Mouse (Mus musculus) hindbrain, embryonic 10.5 days (tissue): ENCODE data around the gene Ccdc63. TPM values are rescaled to one million over a fixed set of nuclear protein-coding genes. Genes with fewer than 3 reads are reported as not detected.
"Not testable (repeated sequence)": the region's sequence is repeated elsewhere in the genome, so short reads cannot be mapped to it uniquely, and the experiment has no call there.

Experiments used
- DNase-seq: peaks from one replicate; pipeline ENCODE4 v3.0.0-alpha.2; 2017; ENCODE audit warnings: low spot score
- H3K27ac ChIP-seq: fragments of 300-500 bp; sonication (generic); 2 replicates; pipeline ENCODE4 v1.5.1; 2016; ENCODE audit warnings: mild to moderate bottlenecking, moderate library complexity
- H3K27me3 ChIP-seq: fragments of 300-500 bp; sonication (generic); 2 replicates; pipeline ENCODE4 v1.6.1; 2016; ENCODE audit warnings: mild to moderate bottlenecking; ENCODE audit not compliant: poor library complexity, insufficient read depth, severe bottlenecking
- H3K36me3 ChIP-seq: fragments of 300-500 bp; sonication (generic); 2 replicates; pipeline ENCODE4 v1.6.1; 2016; ENCODE audit warnings: mild to moderate bottlenecking, moderate library complexity
- H3K4me1 ChIP-seq: fragments of 300-500 bp; sonication (generic); replicated peaks from 2 replicates; pipeline ENCODE4 v1.6.1; 2016; ENCODE audit warnings: mild to moderate bottlenecking
- H3K4me3 ChIP-seq: fragments of 300-500 bp; sonication (generic); 2 replicates; pipeline ENCODE4 v1.5.1; 2016; ENCODE audit warnings: mild to moderate bottlenecking, moderate library complexity
- H3K9me3 ChIP-seq: fragments of 300-500 bp; sonication (generic); 2 replicates; pipeline ENCODE4 v1.6.1; 2016; ENCODE audit warnings: mild to moderate bottlenecking, moderate library complexity
- WGBS: fragments of 180-500 bp; shearing (Covaris S2); methylation state at CpG from one replicate; pipeline ENCODE4 v1.1.7; 2016; 5-methylcytosine and 5-hydroxymethylcytosine counted together
- polyA plus RNA-seq: library from polyadenylated mRNA; unstranded; fragments of >200 nt; fragmentation: Nextera tagmentation; extraction: Ambion mirVana; gene quantifications from 2 replicates; pipeline ENCODE4 v1.2.1, GENCODE M21; 2016

The Ccdc63 gene
- polyA plus RNA-seq, 1 experiment from 2014 or later: not detected

DNA sequence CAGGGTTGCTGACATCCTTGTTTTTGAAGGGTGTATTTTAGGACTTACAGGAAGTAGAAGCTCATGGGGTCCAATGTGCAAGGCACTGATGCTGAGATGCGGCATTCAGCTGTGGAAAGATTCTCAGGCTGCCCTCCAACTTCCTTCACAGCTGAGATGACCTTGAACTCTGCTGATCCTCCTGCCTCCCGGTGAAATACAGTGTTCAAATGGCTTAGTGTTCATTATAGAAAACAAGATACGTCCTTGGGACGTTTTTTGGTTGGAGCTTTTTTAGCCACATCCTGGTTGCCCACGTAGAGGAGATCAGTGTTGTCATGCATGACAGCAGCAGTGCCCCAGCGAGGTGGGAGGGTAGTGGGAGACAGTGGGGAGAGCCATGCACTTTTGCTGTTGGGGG, 22.6 kb upstream of the Ccdc63 start:
- Histone ChIP-seq H3K27me3 (no peaks in the 10 kb centered on the region), H3K9me3 (no peaks in the 10 kb centered on the region), H3K27ac (no peak overlapping the region), H3K4me1 (peaks cover 75% of the 10 kb centered on the region), H3K36me3 (peaks cover 89% of the 10 kb centered on the region), H3K4me3 (no peak overlapping the region)
- no peak for DNase-seq
- WGBS: 76% methylated on average over 6 of the region's 6 CpGs

DNA sequence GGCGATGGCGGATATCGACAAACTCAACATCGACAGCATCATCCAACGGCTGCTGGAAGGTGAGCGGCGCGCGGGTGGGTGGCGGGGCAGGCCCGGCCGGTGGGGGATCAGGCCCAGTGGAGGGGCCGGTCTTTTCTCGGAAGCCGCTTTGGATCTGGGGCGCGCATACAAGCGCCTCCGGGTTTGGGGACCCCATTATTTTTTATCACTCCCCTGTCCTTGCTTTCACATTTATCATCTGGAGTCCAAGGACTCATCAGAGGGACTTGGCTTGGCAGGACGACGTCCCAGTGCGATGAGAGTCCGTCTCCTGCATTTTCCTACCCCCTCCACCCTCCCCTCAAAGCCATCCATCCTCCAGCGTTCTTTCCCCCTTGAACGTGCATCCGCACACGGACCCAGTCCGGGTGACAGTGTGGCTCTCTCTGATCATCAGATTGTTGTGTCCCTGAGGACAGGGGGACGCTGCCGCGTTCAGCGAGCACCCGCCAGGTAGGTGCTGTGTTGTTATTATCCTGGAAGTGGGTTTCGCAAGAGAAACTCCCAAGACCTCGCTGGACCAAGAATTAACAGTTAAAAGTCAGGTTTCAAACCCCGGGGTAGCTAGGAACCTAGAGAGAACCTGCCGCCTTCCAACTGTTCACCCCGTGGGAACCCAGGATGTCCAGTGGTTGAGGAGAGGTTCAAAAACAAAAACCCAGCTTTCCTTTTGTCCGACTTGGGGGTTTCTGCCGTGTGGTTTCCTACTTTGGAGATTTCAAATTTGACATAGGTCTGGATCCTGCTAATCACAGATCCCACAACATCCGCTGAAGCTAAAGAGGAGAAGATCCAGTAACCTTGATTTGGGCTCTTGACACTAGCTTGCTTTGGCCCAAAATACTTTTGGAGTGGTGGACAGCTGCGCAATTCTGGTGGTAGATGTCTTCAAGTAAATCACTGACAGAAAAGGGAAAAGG, 18.2 kb upstream of the Ccdc63 start:
- WGBS: 3% methylated on average over 42 of the region's 42 CpGs
- peak; percentile 33 for DNase-seq
- H3K9me3 ChIP-seq: no peaks in the 10 kb centered on the region
- H3K4me3 ChIP-seq: peak overlapping the region; percentile 78
- H3K36me3 ChIP-seq: peaks cover 45% of the 10 kb centered on the region
- peak overlapping the region; percentile 97 for H3K27ac ChIP-seq
- peaks cover 71% of the 10 kb centered on the region for H3K4me1 ChIP-seq
- H3K27me3 ChIP-seq: 0 out of 2 replicates have a peak, but pooled peaks cover 6% of the 10 kb centered on the region

DNA sequence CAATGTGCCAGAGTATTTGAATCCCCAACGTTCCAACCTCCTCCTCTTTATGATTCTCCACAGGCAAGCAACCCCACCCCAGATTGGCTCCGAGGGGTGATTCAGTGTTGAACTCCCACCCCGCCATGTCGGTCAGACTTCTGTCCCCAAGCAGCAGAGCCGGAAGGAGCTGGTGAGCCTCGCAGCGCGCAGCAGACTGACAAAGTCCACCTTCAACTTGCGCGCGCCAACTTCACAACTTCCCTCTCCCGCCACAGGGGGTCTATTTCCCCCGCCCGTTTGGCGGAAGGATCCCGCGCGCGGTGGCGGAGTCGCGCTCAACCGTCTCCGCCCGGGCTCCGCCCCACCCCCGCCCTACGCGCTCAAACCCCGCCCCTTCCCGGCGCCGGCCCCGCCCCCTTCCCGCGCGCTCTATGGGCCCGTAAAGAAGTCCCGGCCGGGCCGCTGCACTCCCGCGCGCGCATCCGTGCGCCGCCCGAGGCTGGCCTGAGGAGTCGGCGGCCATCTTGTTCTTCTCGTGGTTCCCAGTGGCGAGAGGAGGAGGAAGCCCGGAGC, 17.3 kb upstream of the Ccdc63 start, which contains the start of gene Ppp1cc:
TSS of gene Ppp1cc (plus strand) at position 452 of the 555 bp plus-strand sequence.
- peak; percentile 98 for DNase-seq
- WGBS: 1% methylated on average over 54 of the region's 54 CpGs
- H3K9me3 ChIP-seq: no peaks in the 10 kb centered on the region
- peaks cover 36% of the 10 kb centered on the region for H3K36me3 ChIP-seq
- peak within 1 kb of the TSS; percentile 97 for H3K27ac ChIP-seq
- H3K4me1 ChIP-seq: peaks cover 66% of the 10 kb centered on the region
- peak within 1 kb of the TSS; percentile 78 for H3K4me3 ChIP-seq
- 0 out of 2 replicates have a peak, but pooled peaks cover 6% of the 10 kb centered on the region for H3K27me3 ChIP-seq

DNA sequence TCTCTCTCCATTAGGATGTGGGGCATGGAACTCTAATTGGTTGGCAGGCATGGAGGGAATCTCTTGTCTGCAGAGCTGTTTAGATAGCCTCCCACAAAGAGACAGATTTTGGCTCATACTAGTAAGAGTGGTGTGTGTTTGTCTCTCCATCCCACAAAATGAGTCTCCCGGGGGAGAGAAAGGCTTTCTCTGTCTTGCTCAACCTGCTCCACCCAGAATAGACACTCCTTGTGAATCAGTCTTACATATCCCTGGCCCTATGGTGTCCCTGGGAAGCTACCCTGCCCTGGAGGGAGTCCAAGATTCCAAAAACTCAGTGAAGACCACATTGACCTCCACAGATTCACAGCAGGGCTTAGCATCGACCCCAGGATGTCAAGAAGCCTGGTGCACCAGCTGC, 15.9 kb upstream of the Ccdc63 start:
- peaks cover 52% of the 10 kb centered on the region for H3K4me1 ChIP-seq
- 0 out of 2 replicates have a peak, but pooled peaks cover 6% of the 10 kb centered on the region for H3K27me3 ChIP-seq
- 0 out of 2 replicates have a peak overlapping the region, but pooled peaks have one; percentile 97 for H3K27ac ChIP-seq
- WGBS: 74% methylated on average over 2 of the region's 2 CpGs
- H3K36me3 ChIP-seq: peaks cover 22% of the 10 kb centered on the region
- DNase-seq: no peak
- no peak overlapping the region for H3K4me3 ChIP-seq
- H3K9me3 ChIP-seq: no peaks in the 10 kb centered on the region

DNA sequence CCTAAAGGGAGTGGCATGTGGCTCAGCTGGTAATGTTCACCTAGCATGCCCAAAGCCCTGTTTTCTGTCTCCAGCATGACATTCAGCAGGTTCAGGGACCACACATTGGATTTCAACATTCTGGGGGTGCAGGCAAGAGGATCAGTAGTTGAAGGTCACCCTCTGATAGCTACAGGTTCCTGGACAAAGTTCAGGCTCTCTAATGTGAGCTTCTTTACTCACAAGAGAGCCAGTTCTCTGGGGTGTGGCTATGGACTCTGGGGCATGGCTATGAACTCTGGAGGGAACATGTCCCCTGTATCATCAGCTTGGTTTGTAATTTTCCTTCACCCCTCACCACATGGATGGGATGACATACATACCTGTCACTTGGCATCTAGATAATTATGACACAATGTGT, 15.0 kb upstream of the Ccdc63 start:
- 0 out of 2 replicates have a peak, but pooled peaks cover 6% of the 10 kb centered on the region for H3K27me3 ChIP-seq
- H3K4me3 ChIP-seq: no peak overlapping the region
- H3K36me3 ChIP-seq: peaks cover 13% of the 10 kb centered on the region
- H3K27ac ChIP-seq: no peak overlapping the region
- H3K9me3 ChIP-seq: no peaks in the 10 kb centered on the region
- peaks cover 43% of the 10 kb centered on the region for H3K4me1 ChIP-seq
- DNase-seq: no peak

DNA sequence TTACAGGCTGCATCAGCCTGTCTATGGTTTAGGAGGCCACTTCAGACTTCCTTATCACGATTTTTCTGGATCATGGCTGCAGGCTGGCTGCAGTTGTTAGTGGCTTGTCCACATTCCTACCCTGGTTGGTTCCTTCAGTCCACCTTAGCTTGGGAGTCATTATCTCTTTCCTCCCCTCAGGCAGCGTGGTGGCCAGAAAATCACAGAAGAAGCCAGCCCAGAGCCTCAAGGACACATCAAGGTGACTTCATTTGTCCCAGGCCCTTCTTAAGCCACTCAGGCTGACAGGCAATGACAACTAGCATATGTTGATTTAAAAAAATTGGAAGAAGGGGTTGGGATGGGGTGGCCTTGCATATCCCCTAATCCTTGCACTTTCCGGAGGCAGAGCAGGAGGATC, 14.2 kb upstream of the Ccdc63 start:
- no peak for DNase-seq
- WGBS: 80% methylated on average over 3 of the region's 3 CpGs
- 0 out of 2 replicates have a peak, but pooled peaks cover 6% of the 10 kb centered on the region for H3K27me3 ChIP-seq
- H3K9me3 ChIP-seq: no peaks in the 10 kb centered on the region
- peaks cover 5% of the 10 kb centered on the region for H3K36me3 ChIP-seq
- peaks cover 35% of the 10 kb centered on the region for H3K4me1 ChIP-seq
- H3K27ac ChIP-seq: no peak overlapping the region
- no peak overlapping the region for H3K4me3 ChIP-seq

DNA sequence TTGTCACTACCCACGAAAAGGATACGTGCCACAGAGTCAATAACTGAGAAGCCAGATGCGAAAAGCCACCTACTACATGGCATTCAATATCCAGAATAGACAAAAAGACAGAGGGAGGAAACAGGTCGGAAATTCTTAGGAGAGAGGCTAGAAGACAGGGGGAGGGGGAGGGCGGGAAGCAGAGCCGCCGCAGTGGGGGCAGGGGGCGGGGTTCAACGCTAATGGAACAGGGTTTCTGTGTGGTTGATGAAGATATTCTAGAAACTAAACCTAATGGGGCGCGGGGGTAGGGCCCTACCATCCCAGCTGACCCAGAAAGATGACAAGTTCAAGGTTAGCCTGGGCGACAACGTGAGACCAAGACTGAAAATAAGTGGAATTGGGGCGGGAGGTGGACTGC, 13.4 kb upstream of the Ccdc63 start:
- H3K4me1 ChIP-seq: peaks cover 30% of the 10 kb centered on the region
- H3K27ac ChIP-seq: no peak overlapping the region
- no peaks in the 10 kb centered on the region for H3K36me3 ChIP-seq
- 40% methylated on average over 11 of the region's 14 CpGs for WGBS
- DNase-seq: no peak
- H3K27me3 ChIP-seq: 0 out of 2 replicates have a peak, but pooled peaks cover 6% of the 10 kb centered on the region
- no peaks in the 10 kb centered on the region for H3K9me3 ChIP-seq
- no peak overlapping the region for H3K4me3 ChIP-seq

DNA sequence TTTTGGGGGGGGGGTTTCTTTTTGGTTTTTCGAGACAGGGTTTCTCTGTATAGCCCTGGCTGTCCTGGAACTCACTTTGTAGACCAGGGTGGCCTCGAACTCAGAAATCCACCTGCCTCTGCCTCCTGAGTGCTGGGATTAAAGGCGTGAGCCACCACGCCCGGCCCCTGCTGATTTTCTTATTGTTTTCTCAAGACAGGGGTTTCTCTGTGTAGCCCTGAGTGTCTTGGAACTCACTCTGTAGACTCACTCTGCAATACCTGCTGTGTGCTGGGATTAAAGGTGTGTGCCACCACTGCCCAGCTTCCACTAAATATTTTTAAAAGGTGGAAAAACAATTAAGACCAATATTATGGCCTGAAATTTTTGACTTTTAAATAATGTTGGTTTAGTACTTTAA, 11.9 kb upstream of the Ccdc63 start:
- H3K36me3 ChIP-seq, H3K27me3 ChIP-seq, H3K27ac ChIP-seq, DNase-seq, H3K9me3 ChIP-seq, H3K4me3 ChIP-seq: not testable (repeated sequence)
- H3K4me1 ChIP-seq: peaks cover 36% of the 10 kb centered on the region
- WGBS: 90% methylated on average over 5 of the region's 5 CpGs

DNA sequence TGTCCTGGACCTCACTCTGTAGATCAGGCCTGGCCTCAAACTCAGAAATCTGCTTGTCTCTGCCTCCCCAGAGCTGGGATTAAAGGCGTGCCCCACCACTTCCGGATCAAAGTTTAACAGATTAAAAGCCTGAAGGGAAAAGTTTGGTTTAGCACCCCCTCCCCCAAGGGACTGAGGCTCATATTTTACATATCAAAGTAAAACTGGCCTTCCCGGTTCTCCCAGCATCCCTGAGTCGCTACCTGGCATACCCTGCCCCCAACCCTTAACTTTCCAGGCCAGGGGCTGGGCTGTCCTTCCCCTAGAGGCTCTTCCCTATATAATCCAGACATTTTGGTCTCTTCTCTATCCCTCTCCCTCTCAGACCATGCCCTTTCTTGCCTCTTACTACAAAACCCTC, 8.6 kb upstream of the Ccdc63 start:
- Histone ChIP-seq H3K4me1 (peaks cover 28% of the 10 kb centered on the region), H3K27me3 (no peaks in the 10 kb centered on the region), H3K27ac (no peak overlapping the region), H3K4me3 (no peak overlapping the region), H3K36me3 (no peaks in the 10 kb centered on the region), H3K9me3 (no peaks in the 10 kb centered on the region)
- 57% methylated on average over 4 of the region's 4 CpGs for WGBS
- DNase-seq: no peak

DNA sequence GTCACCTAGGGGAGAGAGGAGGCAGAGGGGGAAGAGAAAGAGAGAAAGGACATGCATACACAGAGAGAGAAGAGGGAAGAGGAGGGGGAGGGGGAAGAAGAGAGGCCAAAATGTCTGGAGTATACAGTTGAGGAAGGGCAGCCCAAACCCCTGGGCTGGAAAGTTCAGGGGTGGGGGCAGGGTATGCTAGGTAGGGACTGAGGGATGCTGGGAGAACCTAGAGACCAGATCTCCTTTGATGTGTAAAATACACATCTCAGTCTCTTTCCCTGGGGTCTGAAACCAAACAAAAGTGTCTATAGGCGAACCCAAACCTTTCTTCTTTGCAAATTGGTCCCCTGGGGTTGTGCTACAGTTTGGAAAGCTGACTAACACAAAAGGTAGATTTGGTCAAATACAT, 7.5 kb upstream of the Ccdc63 start:
- DNase-seq: no peak
- Histone ChIP-seq H3K9me3 (no peaks in the 10 kb centered on the region), H3K4me1 (peaks cover 20% of the 10 kb centered on the region), H3K4me3 (no peak overlapping the region), H3K36me3 (no peaks in the 10 kb centered on the region), H3K27me3 (no peaks in the 10 kb centered on the region), H3K27ac (0 out of 2 replicates have a peak overlapping the region, but pooled peaks have one; percentile 35)
- WGBS: 56% methylated on average over 1 of the region's 1 CpGs

DNA sequence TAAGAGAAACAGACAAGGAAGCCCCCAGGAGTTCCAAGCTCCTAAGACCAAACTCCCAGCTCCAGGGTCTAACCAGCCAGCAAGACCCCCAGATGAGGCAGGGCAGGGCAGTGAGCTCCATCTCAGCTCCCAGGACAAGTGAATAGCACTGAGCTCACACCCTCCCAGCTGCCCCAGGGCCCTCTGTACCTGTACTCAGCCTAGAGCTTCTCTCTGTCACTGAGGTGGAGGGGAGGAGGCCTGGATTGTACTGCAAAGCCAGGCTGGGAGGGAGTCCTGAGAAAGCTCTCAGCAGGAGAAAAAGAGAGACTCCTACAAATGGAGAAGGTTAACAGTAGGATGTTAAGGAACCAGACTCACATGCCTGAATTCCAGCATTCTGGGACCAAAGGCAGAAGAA, 6.0 kb upstream of the Ccdc63 start:
- DNase-seq: no peak
- Histone ChIP-seq H3K4me1 (peaks cover 20% of the 10 kb centered on the region), H3K36me3 (no peaks in the 10 kb centered on the region), H3K27ac (peak overlapping the region; percentile 60), H3K27me3 (no peaks in the 10 kb centered on the region), H3K9me3 (no peaks in the 10 kb centered on the region), H3K4me3 (no peak overlapping the region)

DNA sequence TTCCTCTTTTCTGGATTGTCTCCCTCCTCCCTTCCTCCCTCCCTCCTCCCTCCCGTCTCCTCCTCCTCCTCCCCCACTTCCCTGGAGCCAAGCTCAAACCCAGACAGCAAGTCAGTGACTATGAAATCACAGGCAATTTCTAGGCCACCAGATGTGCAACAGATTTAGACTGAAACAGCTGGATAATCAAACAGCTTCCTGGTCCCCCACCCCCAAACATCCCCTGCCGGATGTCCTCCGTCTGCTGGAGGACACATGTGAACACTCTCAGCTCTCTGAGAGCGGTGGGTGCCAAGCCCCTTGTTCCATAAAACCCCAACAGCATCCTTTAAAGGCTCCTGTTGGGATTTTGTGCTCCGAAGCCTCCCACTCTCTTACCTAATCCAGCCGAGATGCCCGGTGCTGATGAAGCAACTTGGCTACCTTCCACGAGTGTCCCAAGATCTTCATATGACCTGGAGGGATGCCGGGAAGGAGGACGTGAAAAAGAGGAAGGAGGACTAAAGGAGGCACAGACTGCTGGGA, 5.5 kb upstream of the Ccdc63 start:
- no peak for DNase-seq
- 65% methylated on average over 10 of the region's 10 CpGs for WGBS
- H3K27ac ChIP-seq: peak overlapping the region; percentile 60

More for the DNA sequence above, 5.5 kb upstream of the Ccdc63 start:
- Histone ChIP-seq H3K4me3 (no peak overlapping the region), H3K27me3 (no peaks in the 10 kb centered on the region), H3K36me3 (no peaks in the 10 kb centered on the region), H3K9me3 (no peaks in the 10 kb centered on the region), H3K4me1 (peaks cover 20% of the 10 kb centered on the region)
